Mouse (Mus musculus) thymus, adult 2 months (tissue): ENCODE data around the gene Fank1.

ENCODE experiments used
- CTCF ChIP-seq: fragments of 200-500 bp; IDR thresholded peaks from 2 replicates; pipeline ENCODE4 v1.5.1; 2012; ENCODE audit warnings: mild to moderate bottlenecking, control low read depth, low read length, moderate library complexity, borderline replicate concordance; ENCODE audit not compliant: control insufficient read depth, poor library complexity, insufficient read depth; ENCODE audit errors: extremely low read depth
- POLR2A ChIP-seq: fragments of 200-500 bp; IDR thresholded peaks from 2 replicates; pipeline ENCODE4 v1.6.1; 2012; ENCODE audit warnings: mild to moderate bottlenecking, low read length, control low read depth, moderate library complexity; ENCODE audit not compliant: control insufficient read depth, poor library complexity, insufficient read depth; ENCODE audit errors: extremely low read depth

- no peak for TF ChIP-seq CTCF
- TF ChIP-seq POLR2A = no peak
These were observed 122.7 kb downstream of the Fank1 start for GRCm38 (mm10) chr7:133899391-133899790.
